Mouse (Mus musculus) stomach, embryonic 16.5 days (tissue): ENCODE results near the gene Th. TPM values are rescaled to one million over a fixed set of nuclear protein-coding genes. Genes with fewer than 3 reads are reported as not detected.

Experiments used
- ATAC-seq: fragments of 200-750 bp; cut with Nextera tagmentation; 2 replicates; pipeline ENCODE4 v1.8.0; 2017; ENCODE audit warnings: moderate number of reproducible peaks, moderate TSS enrichment; ENCODE audit not compliant: insufficient read depth, low FRiP score
- H3K27ac ChIP-seq: fragments of 300-500 bp; sonication (generic); 2 replicates; pipeline ENCODE4 v1.5.1; 2014; ENCODE audit warnings: low read length
- H3K27me3 ChIP-seq: fragments of 300-500 bp; sonication (generic); 2 replicates; pipeline ENCODE4 v1.6.1; 2014; ENCODE audit warnings: low read length, control low read depth, mixed read lengths; ENCODE audit not compliant: control insufficient read depth, insufficient read depth
- H3K36me3 ChIP-seq: fragments of 300-500 bp; sonication (generic); 2 replicates; pipeline ENCODE4 v1.6.1; 2014; ENCODE audit warnings: low read length; ENCODE audit not compliant: control insufficient read depth, insufficient read depth
- H3K4me1 ChIP-seq: fragments of 300-500 bp; sonication (generic); 2 replicates; pipeline ENCODE4 v1.6.1; 2014; ENCODE audit warnings: low read length, control low read depth, mixed read lengths; ENCODE audit not compliant: control insufficient read depth, insufficient read depth
- H3K4me2 ChIP-seq: fragments of 300-500 bp; sonication (generic); 2 replicates; pipeline ENCODE4 v1.6.1; 2014; ENCODE audit warnings: low read depth, low read length, mixed read lengths
- H3K4me3 ChIP-seq: fragments of 300-500 bp; sonication (generic); replicated peaks from 2 replicates; pipeline ENCODE4 v1.5.1; 2014; ENCODE audit warnings: mild to moderate bottlenecking, low read length
- H3K9ac ChIP-seq: fragments of 300-500 bp; sonication (generic); 2 replicates; pipeline ENCODE4 v1.6.1; 2014; ENCODE audit warnings: low read length
- H3K9me3 ChIP-seq: fragments of 300-500 bp; sonication (generic); replicated peaks from 2 replicates; pipeline ENCODE4 v1.6.1; 2016; ENCODE audit warnings: low read length, control low read depth; ENCODE audit not compliant: control insufficient read depth
- WGBS: fragments of 180-500 bp; shearing (Covaris S2); extraction: QIAGEN DNeasy Blood & Tissue Kit; methylation state at CpG from one replicate; pipeline ENCODE4 v1.1.7; 2014; 5-methylcytosine and 5-hydroxymethylcytosine counted together
- polyA plus RNA-seq: library from polyadenylated mRNA; unstranded; fragments of >200 nt; fragmentation: Nextera tagmentation; extraction: Ambion mirVana; gene quantifications from 2 replicates; pipeline ENCODE4 v1.2.1, GENCODE M21; 2015

Gene Th
- polyA plus RNA-seq, 1 experiment from 2014 or later: 3.0 TPM

DNA sequence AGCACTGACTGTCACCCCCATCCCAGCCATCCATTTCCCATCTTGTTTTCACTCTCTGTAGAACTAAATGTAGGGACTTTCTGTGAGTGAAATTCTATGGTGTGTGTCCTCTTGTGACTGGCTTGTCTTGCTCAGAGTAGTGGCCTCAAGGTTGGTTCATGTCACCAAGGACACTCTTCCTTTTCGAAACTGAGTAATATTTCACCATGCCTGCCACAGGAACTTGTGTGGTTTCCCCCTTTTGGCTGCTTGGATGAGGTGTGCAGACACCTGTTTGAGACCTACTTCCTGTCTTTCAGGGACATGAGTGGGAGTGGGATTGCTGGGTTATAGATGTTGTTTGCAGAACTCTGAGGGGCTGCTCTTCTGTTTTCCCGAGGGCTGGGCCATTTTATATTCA is 20.8 kb downstream of the Th start:
- Histone ChIP-seq H3K27me3 (no peaks in the 10 kb centered on the region), H3K27ac (no peak overlapping the region), H3K9ac (no peak overlapping the region), H3K36me3 (no peaks in the 10 kb centered on the region), H3K4me1 (no peaks in the 10 kb centered on the region), H3K4me3 (no peak overlapping the region), H3K9me3 (no peaks in the 10 kb centered on the region), H3K4me2 (no peak overlapping the region)
- no peak for ATAC-seq
- 74% methylated on average over 2 of the region's 2 CpGs for WGBS

DNA sequence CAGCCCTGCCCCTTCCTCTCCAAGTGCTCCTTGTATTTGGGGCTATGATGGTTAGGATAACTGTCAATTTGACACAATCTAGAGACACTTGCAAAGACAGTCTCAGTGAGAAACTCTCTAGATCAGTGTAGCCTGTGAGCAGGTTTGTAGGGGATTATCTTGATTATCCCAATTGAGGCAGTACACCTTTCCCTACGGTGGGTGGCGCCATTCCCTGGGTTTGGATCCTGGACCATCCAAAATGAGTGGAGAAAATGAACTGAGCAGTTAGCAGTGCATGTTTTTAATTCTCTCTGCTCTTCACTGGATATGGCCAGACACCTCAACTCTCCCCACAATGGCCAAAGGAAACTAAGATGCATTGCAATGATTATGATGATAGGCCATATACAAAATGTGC is 21.3 kb downstream of the Th start:
- no peak for ATAC-seq
- Histone ChIP-seq H3K27ac (no peak overlapping the region), H3K36me3 (no peaks in the 10 kb centered on the region), H3K9me3 (no peaks in the 10 kb centered on the region), H3K27me3 (no peaks in the 10 kb centered on the region), H3K4me1 (no peaks in the 10 kb centered on the region), H3K4me3 (no peak overlapping the region), H3K9ac (no peak overlapping the region), H3K4me2 (no peak overlapping the region)
- WGBS: 31% methylated on average over 2 of the region's 2 CpGs

DNA sequence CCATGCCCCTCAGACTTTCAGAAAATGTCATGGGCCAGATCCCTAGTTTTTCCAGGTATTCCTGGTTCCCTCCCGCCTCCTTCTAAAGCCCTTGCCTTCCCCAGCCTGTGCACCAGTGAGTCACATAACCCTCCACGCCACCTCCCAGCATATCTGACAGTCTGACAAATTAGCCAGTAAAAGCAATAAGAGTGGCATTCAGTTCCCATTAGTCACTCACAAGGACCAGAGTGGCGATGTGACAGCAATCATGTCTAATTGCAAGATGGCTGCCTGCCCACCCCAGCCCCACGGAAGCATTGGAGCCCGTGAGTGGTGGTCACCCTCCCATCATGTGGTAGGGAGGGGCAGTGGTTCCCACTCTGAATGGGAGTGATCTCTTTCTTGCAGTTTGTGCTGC is 25.3 kb downstream of the Th start:
- Histone ChIP-seq H3K9me3 (no peaks in the 10 kb centered on the region), H3K36me3 (no peaks in the 10 kb centered on the region), H3K4me1 (0 out of 2 replicates have a peak, but pooled peaks cover 11% of the 10 kb centered on the region), H3K4me3 (no peak overlapping the region), H3K27ac (no peak overlapping the region), H3K4me2 (no peak overlapping the region), H3K9ac (no peak overlapping the region), H3K27me3 (no peaks in the 10 kb centered on the region)
- WGBS: 39% methylated on average over 5 of the region's 5 CpGs
- 0 out of 2 replicates have a peak, but pooled peaks have one; percentile 38 for ATAC-seq

DNA sequence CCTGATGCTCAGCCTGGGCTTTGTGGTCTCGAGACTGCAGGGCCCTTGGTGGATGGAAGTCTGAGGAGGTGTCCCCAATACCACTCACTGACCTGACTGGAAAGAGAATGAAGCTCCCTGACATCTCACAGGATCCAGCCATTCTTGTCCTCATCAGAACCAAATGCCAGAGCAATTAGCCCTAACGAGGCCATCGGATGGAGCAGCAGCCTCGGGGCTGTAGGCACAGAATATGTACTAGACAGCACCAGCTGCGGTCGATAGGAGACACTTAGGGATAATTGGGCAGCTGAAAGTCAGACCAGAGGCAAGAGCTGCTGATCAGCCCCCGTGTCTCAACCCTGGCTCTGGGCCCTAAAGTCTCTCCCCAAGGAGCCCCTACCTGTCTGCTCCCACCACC is 26.6 kb downstream of the Th start:
- Histone ChIP-seq H3K9ac (no peak overlapping the region), H3K27me3 (no peaks in the 10 kb centered on the region), H3K4me1 (0 out of 2 replicates have a peak, but pooled peaks cover 11% of the 10 kb centered on the region), H3K4me3 (no peak overlapping the region), H3K4me2 (no peak overlapping the region), H3K9me3 (no peaks in the 10 kb centered on the region), H3K36me3 (no peaks in the 10 kb centered on the region), H3K27ac (no peak overlapping the region)
- no peak for ATAC-seq
- WGBS: 75% methylated on average over 7 of the region's 7 CpGs

DNA sequence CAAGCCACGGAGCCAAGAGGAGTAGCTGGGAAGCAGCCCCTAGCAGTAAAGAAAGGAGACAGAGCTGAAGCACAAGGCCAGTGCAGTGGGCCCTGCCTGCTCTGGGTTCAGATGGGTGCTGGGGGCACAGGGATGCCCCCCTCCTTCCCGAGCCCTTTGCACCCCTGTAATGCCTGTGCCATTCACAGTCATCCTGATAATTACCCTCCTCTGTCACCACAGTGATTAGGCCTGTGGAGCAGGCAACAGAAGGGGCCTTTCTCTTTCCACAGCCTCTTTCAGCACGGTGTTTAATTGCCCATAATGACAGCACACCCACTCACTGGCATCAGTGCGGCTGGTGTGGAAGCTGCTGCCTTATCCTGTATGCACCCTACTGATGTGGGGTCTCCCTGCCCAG is 28.0 kb downstream of the Th start:
- Histone ChIP-seq H3K4me2 (no peak overlapping the region), H3K27me3 (no peaks in the 10 kb centered on the region)
- WGBS: 40% methylated on average over 4 of the region's 4 CpGs

DNA sequence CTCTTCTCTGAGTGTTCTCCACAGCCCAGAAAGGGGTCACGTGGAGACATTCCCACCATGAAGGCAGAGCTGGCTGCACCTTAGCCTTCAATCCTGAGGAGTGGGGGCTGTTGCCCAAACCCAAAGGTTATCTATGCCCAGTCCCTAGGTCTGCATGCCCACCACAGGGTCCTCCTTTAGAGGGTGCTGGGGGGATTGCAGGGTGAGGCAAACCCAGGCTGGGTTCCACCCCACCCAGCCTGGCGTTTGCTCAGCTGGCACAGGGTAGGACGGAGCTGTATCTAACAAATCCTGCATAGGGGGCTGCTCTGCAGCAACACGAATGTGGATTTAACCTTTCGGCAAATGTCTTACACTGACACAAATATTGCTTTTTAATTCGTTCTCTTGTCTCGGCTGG is 29.2 kb downstream of the Th start:
- 0 out of 2 replicates have a peak, but pooled peaks cover 11% of the 10 kb centered on the region for H3K4me1 ChIP-seq
- no peak overlapping the region for H3K4me3 ChIP-seq
- no peak; the same call in 1 of the 2 replicates for ATAC-seq
- H3K9me3 ChIP-seq: no peaks in the 10 kb centered on the region
- 49% methylated on average over 7 of the region's 7 CpGs for WGBS
- H3K9ac ChIP-seq: no peak overlapping the region
- no peaks in the 10 kb centered on the region for H3K27me3 ChIP-seq
- H3K4me2 ChIP-seq: no peak overlapping the region
- peak overlapping the region; percentile 45; the same call in 1 of the 2 replicates for H3K27ac ChIP-seq
- no peaks in the 10 kb centered on the region for H3K36me3 ChIP-seq

More for the DNA sequence above, 28.0 kb downstream of the Th start:
- Histone ChIP-seq H3K9me3 (no peaks in the 10 kb centered on the region), H3K4me3 (no peak overlapping the region), H3K36me3 (no peaks in the 10 kb centered on the region), H3K27ac (peak overlapping the region; percentile 40; the same call in 1 of the 2 replicates), H3K4me1 (0 out of 2 replicates have a peak, but pooled peaks cover 11% of the 10 kb centered on the region), H3K9ac (no peak overlapping the region)
- ATAC-seq: no peak

DNA sequence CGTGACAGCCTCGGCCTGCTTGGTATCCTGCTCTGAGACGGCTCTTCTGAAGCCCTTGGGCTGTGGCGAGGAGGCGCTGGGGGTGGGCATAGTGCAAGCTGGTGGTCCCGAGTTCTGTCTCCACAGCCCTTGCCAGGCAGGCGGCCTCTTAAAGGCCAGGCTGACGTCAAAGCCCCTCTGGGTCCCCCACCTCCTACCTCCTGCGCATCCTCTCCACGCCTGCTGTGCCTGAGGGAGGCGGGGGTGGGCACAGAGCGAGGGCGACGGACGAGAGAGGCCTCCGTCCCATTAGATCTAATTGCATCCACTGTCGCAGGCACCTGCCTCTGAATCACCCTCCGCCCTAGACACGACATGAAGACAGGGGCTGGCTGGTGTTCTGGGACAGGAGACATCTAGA is 31.1 kb downstream of the Th start:
- H3K9me3 ChIP-seq: no peaks in the 10 kb centered on the region
- no peaks in the 10 kb centered on the region for H3K27me3 ChIP-seq
- no peak for ATAC-seq
- WGBS: 70% methylated on average over 19 of the region's 19 CpGs
- 0 out of 2 replicates have a peak, but pooled peaks cover 11% of the 10 kb centered on the region for H3K4me1 ChIP-seq
- no peaks in the 10 kb centered on the region for H3K36me3 ChIP-seq
- H3K4me3 ChIP-seq: no peak overlapping the region
- H3K9ac ChIP-seq: no peak overlapping the region
- no peak overlapping the region for H3K4me2 ChIP-seq
- no peak overlapping the region for H3K27ac ChIP-seq

DNA sequence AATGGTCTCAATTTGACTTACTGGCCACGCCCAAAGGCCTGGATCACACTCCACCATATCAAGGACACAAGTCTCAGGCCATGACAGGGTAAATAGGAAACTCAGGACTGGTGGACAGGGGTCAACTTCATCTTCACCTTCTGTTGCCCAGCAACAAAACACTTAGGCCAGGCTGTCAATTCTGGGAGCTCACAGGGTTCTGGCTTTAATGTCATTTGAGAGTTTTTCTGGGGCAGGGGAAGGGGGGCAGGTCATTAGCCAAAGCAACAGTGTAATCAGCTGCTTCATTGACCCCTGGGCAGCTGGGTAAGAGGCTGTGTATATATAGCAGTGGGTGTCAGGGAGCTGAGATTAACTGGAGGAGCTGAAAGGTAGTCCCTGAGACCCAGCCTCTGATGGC is 33.5 kb downstream of the Th start:
- H3K27me3 ChIP-seq: no peaks in the 10 kb centered on the region
- no peak overlapping the region for H3K4me2 ChIP-seq
- 46% methylated on average over 1 of the region's 1 CpGs for WGBS
- H3K9ac ChIP-seq: no peak overlapping the region
- H3K9me3 ChIP-seq: no peaks in the 10 kb centered on the region
- no peak overlapping the region for H3K27ac ChIP-seq
- H3K4me3 ChIP-seq: no peak overlapping the region
- no peak for ATAC-seq
- 0 out of 2 replicates have a peak, but pooled peaks cover 11% of the 10 kb centered on the region for H3K4me1 ChIP-seq
- no peaks in the 10 kb centered on the region for H3K36me3 ChIP-seq

DNA sequence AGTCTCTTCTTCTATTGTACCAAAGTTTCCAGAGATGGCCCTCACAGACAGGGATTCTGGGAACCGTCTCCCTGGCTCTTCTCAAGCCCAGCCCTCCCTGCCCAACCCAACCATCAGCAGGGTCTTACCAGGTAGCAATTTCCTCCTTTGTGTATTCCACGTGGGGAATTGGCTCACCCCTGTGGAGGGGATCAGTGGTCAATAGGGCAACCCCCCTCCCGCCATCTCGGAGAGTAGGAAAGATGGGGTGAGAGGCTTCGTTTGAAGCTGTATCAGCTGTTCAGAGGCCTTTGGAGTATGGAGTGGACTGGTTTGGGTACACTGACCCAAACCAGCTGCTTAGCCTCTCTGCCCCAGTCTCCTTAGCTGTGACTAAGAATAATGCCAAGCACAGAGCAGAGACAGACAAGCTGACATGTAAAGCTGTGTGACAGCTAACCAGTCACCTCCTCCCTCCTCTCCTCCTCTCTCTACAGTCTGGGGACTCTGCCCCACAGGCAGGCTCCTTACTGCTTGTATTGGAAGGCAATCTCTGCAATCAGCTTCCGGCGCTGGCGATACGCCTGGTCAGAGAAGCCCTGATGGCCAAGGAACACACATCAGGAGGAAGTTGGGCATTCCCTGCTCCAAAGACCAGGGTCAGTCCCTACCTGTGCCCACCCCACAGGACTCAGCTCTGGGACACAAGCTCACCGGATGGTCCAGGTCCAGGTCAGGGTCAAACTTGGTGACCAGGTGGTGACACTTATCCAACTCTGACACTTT is 34.8 kb downstream of the Th start:
- no peaks in the 10 kb centered on the region for H3K27me3 ChIP-seq
- H3K27ac ChIP-seq: no peak overlapping the region
- no peak for ATAC-seq
- 0 out of 2 replicates have a peak, but pooled peaks cover 2% of the 10 kb centered on the region for H3K4me1 ChIP-seq
- WGBS: 72% methylated on average over 10 of the region's 10 CpGs
- no peaks in the 10 kb centered on the region for H3K9me3 ChIP-seq
- H3K36me3 ChIP-seq: no peaks in the 10 kb centered on the region
- H3K9ac ChIP-seq: no peak overlapping the region
- no peak overlapping the region for H3K4me3 ChIP-seq
- H3K4me2 ChIP-seq: no peak overlapping the region
